Mouse (Mus musculus): ENCODE results near the gene Nrxn1.

- TF ChIP-seq CTCF (IDR thresholded peaks at IDR 0.05; ENCODE audit: borderline replicate concordance, control insufficient read depth, extremely low read depth, insufficient read depth, low read length, poor library complexity) (no peak), POLR2A (IDR thresholded peaks at IDR 0.05; ENCODE audit: control insufficient read depth, extremely low read depth, insufficient read depth, low read length, poor library complexity) (no peak)
These were observed 1032.0 kb downstream of the Nrxn1 start for GRCm38 (mm10) chr17:90060872-90061271.

Data from thymus, adult 2 months (tissue).